Mouse (Mus musculus) liver, postnatal 0 days (tissue): Measurements from ENCODE around the gene Ybey. TPM values are rescaled to one million over a fixed set of nuclear protein-coding genes. Genes with fewer than 3 reads are reported as not detected.

Experiments
- ATAC-seq: fragments of 200-750 bp; cut with Nextera tagmentation; 2 replicates; pipeline ENCODE4 v1.8.0; 2017; ENCODE audit warnings: mild to moderate bottlenecking, moderate library complexity
- DNase-seq: peaks from one replicate; pipeline ENCODE4 v3.0.0-alpha.2; 2016
- H3K27ac ChIP-seq: fragments of 300-500 bp; sonication (generic); 2 replicates; pipeline ENCODE4 v1.5.1; 2014; ENCODE audit warnings: antibody characterized with exemption, moderate library complexity, mild to moderate bottlenecking, low read depth
- H3K27me3 ChIP-seq: fragments of 300-500 bp; sonication (generic); 2 replicates; pipeline ENCODE4 v1.6.1; 2014; ENCODE audit warnings: low read length, control low read depth, mixed read lengths; ENCODE audit not compliant: insufficient read depth
- H3K36me3 ChIP-seq: fragments of 300-500 bp; sonication (generic); replicated peaks from 2 replicates; pipeline ENCODE4 v1.6.1; 2014; ENCODE audit warnings: mild to moderate bottlenecking, control low read depth, low read length, moderate library complexity, mixed read lengths; ENCODE audit not compliant: insufficient read depth
- H3K4me1 ChIP-seq: fragments of 300-500 bp; sonication (generic); 2 replicates; pipeline ENCODE4 v1.6.1; 2014; ENCODE audit warnings: antibody characterized with exemption, mild to moderate bottlenecking, control low read depth; ENCODE audit not compliant: insufficient read depth
- H3K4me2 ChIP-seq: fragments of 300-500 bp; sonication (generic); 2 replicates; pipeline ENCODE4 v1.6.1; 2014; ENCODE audit warnings: low read depth, mild to moderate bottlenecking, low read length, moderate library complexity, mixed read lengths
- H3K4me3 ChIP-seq: fragments of 300-500 bp; sonication (generic); 2 replicates; pipeline ENCODE4 v1.5.1; 2014; ENCODE audit warnings: low read depth, low read length
- H3K9ac ChIP-seq: fragments of 300-500 bp; sonication (generic); replicated peaks from 2 replicates; pipeline ENCODE4 v1.6.1; 2014; ENCODE audit warnings: mild to moderate bottlenecking, moderate library complexity
- H3K9me3 ChIP-seq: fragments of 300-500 bp; sonication (generic); 2 replicates; pipeline ENCODE4 v1.6.1; 2016; ENCODE audit warnings: mild to moderate bottlenecking, control low read depth, low read length, mixed read lengths
- CTCF ChIP-seq: sonication (generic); IDR thresholded peaks from 2 replicates; pipeline ENCODE4 v1.5.1; 2016; ENCODE audit warnings: antibody characterized with exemption, low read depth
- EP300 ChIP-seq: IDR thresholded peaks from 2 replicates; pipeline ENCODE4 v1.6.1; 2016; ENCODE audit warnings: antibody characterized with exemption, low read depth, mild to moderate bottlenecking
- WGBS: fragments of 180-500 bp; shearing (Covaris S2); extraction: QIAGEN DNeasy Blood & Tissue Kit; methylation state at CpG from one replicate; pipeline ENCODE4 v1.1.7; 2014; ENCODE audit not compliant: insufficient replicate concordance; 5-methylcytosine and 5-hydroxymethylcytosine counted together
- polyA plus RNA-seq: library from polyadenylated mRNA; unstranded; fragments of >200 nt; fragmentation: Nextera tagmentation; extraction: Ambion mirVana; gene quantifications from 2 replicates; pipeline ENCODE4 v1.2.1, GENCODE M21; 2015

The Ybey gene
- 2.5 and 2.7 TPM in 2 replicates for polyA plus RNA-seq

- Histone ChIP-seq H3K9me3 (no peaks in the 10 kb centered on the region), H3K27me3 (no peaks in the 10 kb centered on the region), H3K4me3 (peak within 1 kb of the TSS; percentile 79), H3K4me1 (0 out of 2 replicates have a peak, but pooled peaks cover 3% of the 10 kb centered on the region), H3K4me2 (peak within 1 kb of the TSS; percentile 73), H3K36me3 (peaks cover 28% of the 10 kb centered on the region), H3K9ac (peak within 1 kb of the TSS; percentile 83), H3K27ac (peak within 1 kb of the TSS; percentile 78)
- WGBS: 1% methylated on average over 55 of the region's 55 CpGs
- TF ChIP-seq CTCF: peak; percentile 61
- TF ChIP-seq EP300: no peak
- DNase-seq (peak; percentile 92), ATAC-seq (peak; percentile 98)
Measured at GRCm38 (mm10) chr10:76468203-76469162, at the start of gene Ybey, which contains the start of gene Mcm3ap. Gene Ybey (minus strand): TSS chr10:76469114. Gene Mcm3ap (plus strand): TSS chr10:76468927.

DNA sequence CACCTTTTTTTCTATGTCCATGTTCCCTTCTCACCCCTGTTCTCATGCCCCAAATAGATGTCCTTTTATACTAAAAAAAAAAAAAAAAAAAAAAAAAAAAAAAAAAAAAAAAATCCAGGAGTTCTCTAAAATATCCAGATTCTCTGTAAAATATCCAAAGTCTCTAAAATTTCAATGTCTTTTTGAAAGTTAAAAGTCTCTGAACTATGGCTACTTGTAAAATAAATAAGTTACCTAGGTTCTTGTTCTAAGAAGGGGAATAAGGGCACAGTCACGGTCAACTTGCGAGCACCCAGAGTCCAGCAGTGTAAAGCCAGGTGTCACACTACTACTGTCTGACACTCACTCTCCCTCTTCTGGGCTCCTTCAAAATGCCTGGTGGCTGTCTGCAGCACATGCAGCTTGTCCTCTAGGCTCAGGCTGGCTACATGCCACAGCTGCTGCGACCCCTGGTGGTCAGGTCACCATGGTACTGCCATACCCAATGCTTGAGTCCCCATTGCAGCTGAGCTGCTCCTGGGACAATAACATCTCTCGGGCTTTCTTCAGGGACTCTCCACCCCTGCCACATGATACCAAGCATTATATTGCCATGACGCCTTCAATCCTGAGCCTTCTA lies 44.2 kb upstream of the Ybey start:
- Histone ChIP-seq H3K27me3 (no peaks in the 10 kb centered on the region), H3K9me3 (peaks cover 2% of the 10 kb centered on the region; the same call in 1 of the 2 replicates), H3K27ac (no peak overlapping the region), H3K9ac (no peak overlapping the region), H3K4me2 (no peak overlapping the region), H3K36me3 (peaks cover 37% of the 10 kb centered on the region), H3K4me3 (no peak overlapping the region), H3K4me1 (no peaks in the 10 kb centered on the region)
- ATAC-seq (peak; percentile 93), DNase-seq (peak; percentile 89)
- TF ChIP-seq EP300: no peak
- peak; percentile 95 for TF ChIP-seq CTCF
- 48% methylated on average over 5 of the region's 5 CpGs for WGBS

GRCm38 (mm10) chr10:76505865-76506264 lies 37.0 kb upstream of the Ybey start:
- no peak for ATAC-seq
- no peaks in the 10 kb centered on the region for H3K9me3 ChIP-seq
- no peaks in the 10 kb centered on the region for H3K4me1 ChIP-seq
- H3K4me2 ChIP-seq: no peak overlapping the region
- H3K27me3 ChIP-seq: no peaks in the 10 kb centered on the region
- H3K27ac ChIP-seq: no peak overlapping the region
- TF ChIP-seq CTCF (no peak), EP300 (no peak)
- H3K4me3 ChIP-seq: no peak overlapping the region
- no peak overlapping the region for H3K9ac ChIP-seq
- H3K36me3 ChIP-seq: peaks cover 58% of the 10 kb centered on the region
- 81% methylated on average over 7 of the region's 7 CpGs for WGBS
- no peak for DNase-seq

DNA sequence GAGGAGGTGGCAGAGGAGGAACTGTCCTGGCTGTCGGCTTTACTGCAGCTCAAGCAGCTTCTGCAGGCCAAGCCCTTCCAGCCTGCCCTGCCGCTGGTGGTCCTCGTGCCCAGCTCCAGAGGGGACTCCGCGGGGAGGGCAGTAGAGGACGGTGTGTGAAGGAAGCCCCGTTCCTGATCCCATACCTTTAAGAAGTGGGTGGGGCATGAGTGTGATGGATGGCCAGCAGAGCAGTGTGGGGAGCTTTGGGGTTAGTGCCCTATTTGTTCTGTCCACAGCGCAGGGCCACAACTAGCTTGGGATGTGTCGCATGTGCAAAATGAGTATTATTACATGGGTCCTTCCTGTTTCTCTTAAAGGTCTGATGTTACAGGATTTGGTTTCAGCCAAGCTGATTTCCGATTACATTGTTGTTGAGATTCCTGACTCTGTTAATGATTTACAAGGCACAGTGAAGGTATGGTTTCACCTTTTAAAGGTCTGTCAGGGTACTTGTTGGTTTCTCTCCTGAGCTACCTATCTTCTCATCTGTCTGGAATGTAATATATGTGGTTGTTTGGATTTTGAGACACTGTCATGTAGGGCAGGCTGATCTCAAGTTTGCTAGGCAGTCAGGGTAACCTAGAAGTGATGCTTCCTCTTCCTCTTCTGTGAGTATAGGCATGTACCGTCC lies 35.5 kb upstream of the Ybey start:
- TF ChIP-seq EP300: no peak
- no peak for TF ChIP-seq CTCF
- DNase-seq (no peak), ATAC-seq (peak; percentile 64)
- WGBS: 72% methylated on average over 11 of the region's 11 CpGs
- Histone ChIP-seq H3K9me3 (no peaks in the 10 kb centered on the region), H3K9ac (no peak overlapping the region), H3K36me3 (peaks cover 67% of the 10 kb centered on the region), H3K4me3 (no peak overlapping the region), H3K4me2 (no peak overlapping the region), H3K4me1 (no peaks in the 10 kb centered on the region), H3K27ac (no peak overlapping the region; the same call in 1 of the 2 replicates), H3K27me3 (no peaks in the 10 kb centered on the region)

DNA sequence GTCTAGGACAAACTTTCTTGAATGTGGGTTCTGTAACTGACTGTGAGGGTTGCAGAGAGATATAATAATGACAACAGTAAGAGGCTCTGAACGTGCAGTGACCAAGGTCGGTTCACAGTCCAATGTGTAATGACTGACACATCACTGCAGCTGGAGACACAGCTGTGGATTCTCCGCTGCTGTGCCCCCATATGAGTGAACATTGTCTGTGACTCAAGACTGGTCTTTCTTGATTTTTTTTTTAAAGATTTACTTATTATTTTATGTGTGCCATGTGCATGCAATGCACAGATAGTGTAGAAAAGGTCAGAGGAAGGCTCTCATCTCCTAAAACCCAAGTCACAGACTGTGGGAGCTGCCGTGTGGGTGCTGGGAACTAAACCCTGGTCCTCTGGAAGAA lies 28.6 kb upstream of the Ybey start:
- no peak for TF ChIP-seq CTCF
- no peak for TF ChIP-seq EP300
- ATAC-seq (no peak), DNase-seq (no peak)
- Histone ChIP-seq H3K4me2 (no peak overlapping the region), H3K27ac (no peak overlapping the region), H3K27me3 (no peaks in the 10 kb centered on the region), H3K9ac (no peak overlapping the region), H3K36me3 (peaks cover 70% of the 10 kb centered on the region), H3K4me1 (no peaks in the 10 kb centered on the region), H3K4me3 (no peak overlapping the region), H3K9me3 (no peaks in the 10 kb centered on the region)
- 92% methylated on average over 4 of the region's 4 CpGs for WGBS

DNA sequence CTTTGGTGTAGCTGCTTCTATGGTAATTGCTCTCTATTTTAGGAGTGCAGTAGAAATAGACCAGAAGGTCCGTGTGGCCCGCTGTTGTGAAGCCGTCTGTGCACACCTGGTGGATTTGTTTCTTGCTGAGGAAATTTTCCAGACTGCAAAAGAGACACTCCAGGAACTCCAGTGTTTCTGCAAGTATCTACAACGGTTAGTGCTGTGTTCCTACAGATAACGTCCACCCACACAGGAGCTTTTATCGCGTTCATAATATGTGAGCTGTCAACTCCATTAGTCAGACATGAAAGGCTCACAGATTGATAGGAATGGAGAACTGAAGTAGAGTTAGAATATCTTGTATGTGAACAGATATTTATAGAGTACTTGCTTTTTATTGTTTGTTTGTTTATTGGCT lies 27.5 kb upstream of the Ybey start:
- Histone ChIP-seq H3K4me2 (no peak overlapping the region), H3K4me1 (no peaks in the 10 kb centered on the region), H3K27me3 (no peaks in the 10 kb centered on the region), H3K9me3 (no peaks in the 10 kb centered on the region), H3K9ac (no peak overlapping the region), H3K36me3 (peaks cover 75% of the 10 kb centered on the region), H3K4me3 (no peak overlapping the region), H3K27ac (no peak overlapping the region)
- WGBS: 79% methylated on average over 7 of the region's 7 CpGs
- TF ChIP-seq EP300 (no peak), CTCF (no peak)
- no peak for ATAC-seq
- no peak for DNase-seq
